Mouse (Mus musculus): Measurements from ENCODE around the gene Irf2. TPM values are rescaled to one million over a fixed set of nuclear protein-coding genes. Genes with fewer than 3 reads are reported as not detected.

Irf2 gene
- total and polyA plus RNA-seq, 3 experiments = 4.9 to 19.4 TPM; not detected in 1

- TF ChIP-seq KAT2A (conservative IDR thresholded peaks at IDR 0.05; ENCODE audit: low read depth, low read length) (no peak), NELFE (IDR thresholded peaks at IDR 0.05; ENCODE audit: low read depth, low read length) (no peak), ETS1 (IDR thresholded peaks at IDR 0.05; ENCODE audit: low read depth, low read length) (peak; percentile 96), MAZ (IDR thresholded peaks at IDR 0.05; ENCODE audit: low read depth, low read length) (no peak), JUND (IDR thresholded peaks at IDR 0.05; ENCODE audit: low read depth, low read length) (no peak), TBP (IDR thresholded peaks at IDR 0.05; ENCODE audit: low read depth, low read length) (no peak), MYB (IDR thresholded peaks at IDR 0.05; ENCODE audit: low read depth, low read length) (no peak), POLR2AphosphoS5 (IDR thresholded peaks at IDR 0.05; ENCODE audit: borderline replicate concordance, low read depth, low read length) (no peak), CHD2 (IDR thresholded peaks at IDR 0.05; ENCODE audit: low read length) (no peak), EP300 (IDR thresholded peaks at IDR 0.05; ENCODE audit: low read depth in 1 of 2, low read length in 2 of 2) (peak; percentile 60 to 74; a peak in 3 of 4 replicates)
Observed at GRCm38 (mm10) chr8:46713844-46714243, 25.7 kb upstream of the Irf2 start (continued).

DNA sequence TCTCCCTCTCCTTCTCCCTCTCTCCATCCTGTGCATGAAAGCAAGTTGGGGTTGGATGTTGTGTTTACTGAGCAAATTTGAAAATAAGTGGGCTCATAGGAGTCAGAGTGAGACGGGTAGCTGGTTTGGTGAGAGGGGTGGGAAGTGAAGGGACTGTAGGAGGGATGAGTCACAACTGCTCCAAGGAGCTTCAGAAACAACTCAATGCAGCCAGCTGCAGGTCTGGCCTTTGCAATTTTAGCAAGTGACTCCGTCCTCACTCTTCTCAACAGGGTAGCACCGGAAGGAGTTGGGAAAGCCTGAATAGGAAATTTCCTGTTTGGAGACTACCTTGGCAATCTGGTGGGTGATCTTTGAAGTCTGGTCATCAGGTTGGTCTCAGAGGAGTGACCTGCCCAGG, 25.1 kb upstream of the Irf2 start:
- Histone ChIP-seq H3K9me3 (replicated peaks; ENCODE audit: insufficient read depth, low read length) (no peaks in the 10 kb centered on the region), H3K4me3 (ENCODE audit: control insufficient read depth in 1 of 2, insufficient read depth in 1 of 2, low read depth in 2 of 2, low read length in 2 of 2) (no peak overlapping the region), H3K27me3 (ENCODE audit: control insufficient read depth in 1 of 2, insufficient read depth in 2 of 2, low read length in 2 of 2) (no peaks in the 10 kb centered on the region), H3K4me1 (ENCODE audit: control insufficient read depth in 1 of 2, insufficient read depth in 2 of 2, low read length in 2 of 2) (peaks cover 28 to 41% of the 10 kb centered on the region in 2 experiments), H3K79me2 (ENCODE audit: control insufficient read depth, insufficient read depth, low read length, poor library complexity) (no peaks in the 10 kb centered on the region), H3K27ac (ENCODE audit: control insufficient read depth, low read depth, low read length) (no peak overlapping the region), H3K36me3 (ENCODE audit: control insufficient read depth in 1 of 2, insufficient read depth in 2 of 2, low read length in 2 of 2) (peaks cover 0 to 45% of the 10 kb centered on the region in 2 experiments; a peak in 2 of 4 replicates), H3K9ac (ENCODE audit: control insufficient read depth, low read depth, low read length, poor library complexity, severe bottlenecking) (no peak overlapping the region; the same call in 1 of the 2 replicates)
- TF ChIP-seq TCF12 (IDR thresholded peaks at IDR 0.05; ENCODE audit: low read depth, low read length) (no peak), USF1 (IDR thresholded peaks at IDR 0.05; ENCODE audit: low read depth, low read length) (no peak), TAL1 (IDR thresholded peaks at IDR 0.05; ENCODE audit: low read length) (no peak), ZC3H11A (IDR thresholded peaks at IDR 0.05; ENCODE audit: low read depth, low read length) (no peak), TBP (IDR thresholded peaks at IDR 0.05; ENCODE audit: low read depth, low read length) (no peak), USF2 (IDR thresholded peaks at IDR 0.05; ENCODE audit: borderline replicate concordance in 1 of 2, insufficient read depth in 1 of 2, low read depth in 1 of 2, low read length in 2 of 2) (no peak), UBTF (IDR thresholded peaks at IDR 0.05; ENCODE audit: borderline replicate concordance, insufficient read depth, low read depth, low read length) (no peak), JUND (IDR thresholded peaks at IDR 0.05; ENCODE audit: low read depth, low read length) (no peak), ZNF384 (IDR thresholded peaks at IDR 0.05; ENCODE audit: low read depth, low read length) (no peak), KAT2A (conservative IDR thresholded peaks at IDR 0.05; ENCODE audit: low read depth, low read length) (no peak), NRF1 (IDR thresholded peaks at IDR 0.05; ENCODE audit: insufficient read depth, low read depth, low read length, poor library complexity, severe bottlenecking) (no peak), SIN3A (IDR thresholded peaks at IDR 0.05; ENCODE audit: low read length) (no peak)
- DNase-seq (ENCODE audit: low read depth, low spot score) = peak; percentile 30
